Mouse (Mus musculus) right cerebral cortex, postnatal 4 days (tissue): ENCODE results near the gene Sec61g.
"Not testable (repeated sequence)": the region's sequence is repeated elsewhere in the genome, so short reads cannot be mapped to it uniquely, and the experiment has no call there.

Experiments
- DNase-seq: peaks from one replicate; pipeline ENCODE4 v3.0.0-alpha.2; 2022

The Sec61g gene

GRCm38 (mm10) chr11:16508052-16508654 lies at the start of gene Sec61g:
Sec61g (minus strand) TSS chr11:16508484.
- DNase-seq = peak; percentile 89

GRCm38 (mm10) chr11:16546421-16547163 lies 38.3 kb upstream of the Sec61g start:
- no peak for DNase-seq

GRCm38 (mm10) chr11:16537379-16537778 lies 29.1 kb upstream of the Sec61g start:
- DNase-seq = no peak

- DNase-seq = no peak
Observed at GRCm38 (mm10) chr11:16534582-16535553, 26.6 kb upstream of the Sec61g start.

- no peak for DNase-seq
Observed at GRCm38 (mm10) chr11:16532877-16533276, 24.6 kb upstream of the Sec61g start.

- DNase-seq = no peak
Observed at GRCm38 (mm10) chr11:16528909-16529308, 20.6 kb upstream of the Sec61g start.

- DNase-seq = no peak
Observed at GRCm38 (mm10) chr11:16528391-16528790, 20.1 kb upstream of the Sec61g start.

- no peak for DNase-seq
Observed at GRCm38 (mm10) chr11:16527743-16528142, 19.5 kb upstream of the Sec61g start.

- no peak for DNase-seq
Observed at GRCm38 (mm10) chr11:16526467-16526866, 18.2 kb upstream of the Sec61g start.

GRCm38 (mm10) chr11:16525724-16526123 lies 17.4 kb upstream of the Sec61g start:
- no peak for DNase-seq

- no peak for DNase-seq
Observed at GRCm38 (mm10) chr11:16524917-16525640, 16.8 kb upstream of the Sec61g start.

- not testable (repeated sequence) for DNase-seq
Observed at GRCm38 (mm10) chr11:16515081-16515480, 6.8 kb upstream of the Sec61g start.

- DNase-seq = not testable (repeated sequence)
Observed at GRCm38 (mm10) chr11:16514221-16514620, 5.9 kb upstream of the Sec61g start.

- no peak for DNase-seq
Observed at GRCm38 (mm10) chr11:16507385-16508051, 766 bp downstream of the Sec61g start.

- DNase-seq = no peak
Observed at GRCm38 (mm10) chr11:16505999-16506398, 2.3 kb downstream of the Sec61g start.

- DNase-seq = no peak
Observed at GRCm38 (mm10) chr11:16503150-16503549, 5.1 kb downstream of the Sec61g start.

- DNase-seq = no peak
Observed at GRCm38 (mm10) chr11:16502744-16503143, 5.5 kb downstream of the Sec61g start.

- DNase-seq = peak; percentile 18
Observed at GRCm38 (mm10) chr11:16498756-16499680, 9.3 kb downstream of the Sec61g start.
